Mouse (Mus musculus): ENCODE measurements around the gene Fgfr2.

Gene Fgfr2

DNA sequence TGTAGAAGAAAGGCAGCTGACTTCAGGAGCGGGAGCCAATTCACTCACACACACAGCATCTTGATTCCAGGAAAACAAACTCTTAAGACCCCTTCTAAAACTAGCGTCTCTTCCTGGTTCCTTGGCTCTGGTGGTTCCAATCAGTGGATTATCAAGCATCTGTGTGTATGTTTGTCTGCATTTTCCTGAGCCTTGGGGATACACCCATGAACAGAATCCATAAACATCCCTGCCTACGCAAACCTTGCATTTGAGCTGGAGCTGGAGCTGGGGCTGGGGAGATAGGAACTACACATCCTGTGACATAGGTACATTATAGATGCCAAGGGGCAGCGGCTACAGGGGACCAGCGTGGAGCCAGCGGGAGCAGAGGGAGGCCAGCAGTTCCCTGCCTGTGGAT, 2808.5 kb downstream of the Fgfr2 start:
- no peak for DNase-seq (ENCODE audit: low read depth, low spot score)

DNA sequence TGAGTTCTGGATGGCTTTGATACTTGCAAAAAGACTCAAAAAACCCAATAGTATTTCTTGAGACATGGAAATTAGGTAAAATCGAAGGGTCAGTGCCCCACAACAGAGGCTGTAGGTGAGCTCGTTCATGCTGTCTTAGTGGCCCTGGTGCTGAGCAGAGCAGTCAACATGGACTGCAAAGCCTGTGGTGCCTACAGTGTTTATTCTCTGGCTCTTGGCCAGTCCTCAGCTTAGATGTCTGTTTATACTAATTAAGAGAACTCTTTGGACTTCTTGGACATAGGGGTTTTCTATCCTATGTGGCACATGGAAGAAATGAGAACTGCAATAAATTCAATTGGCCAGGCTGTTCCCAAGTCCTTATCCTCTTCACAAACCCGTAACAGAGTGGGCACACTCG, 2811.8 kb downstream of the Fgfr2 start:
- no peak for DNase-seq (ENCODE audit: low read depth, low spot score)

DNA sequence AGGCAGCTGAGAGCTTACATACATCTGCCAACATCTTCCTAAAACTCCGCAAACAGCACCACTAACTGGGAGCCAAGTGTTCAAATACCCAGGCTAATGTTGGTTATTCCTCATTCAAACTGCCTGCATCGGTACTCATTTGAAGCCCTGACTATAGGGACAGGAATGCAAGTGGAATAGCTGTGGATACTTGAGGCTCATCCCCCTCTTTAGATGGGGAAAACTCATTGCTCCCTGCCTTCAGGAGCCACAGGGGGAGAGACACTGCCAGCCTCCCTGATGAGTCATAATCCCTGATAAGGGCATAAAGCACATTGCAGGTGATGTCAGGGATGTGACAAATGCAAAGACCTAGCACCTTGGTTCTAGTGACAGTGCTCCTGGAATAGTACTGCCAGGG, 2814.0 kb downstream of the Fgfr2 start:
- no peak for DNase-seq (ENCODE audit: low read depth, low spot score)

DNA sequence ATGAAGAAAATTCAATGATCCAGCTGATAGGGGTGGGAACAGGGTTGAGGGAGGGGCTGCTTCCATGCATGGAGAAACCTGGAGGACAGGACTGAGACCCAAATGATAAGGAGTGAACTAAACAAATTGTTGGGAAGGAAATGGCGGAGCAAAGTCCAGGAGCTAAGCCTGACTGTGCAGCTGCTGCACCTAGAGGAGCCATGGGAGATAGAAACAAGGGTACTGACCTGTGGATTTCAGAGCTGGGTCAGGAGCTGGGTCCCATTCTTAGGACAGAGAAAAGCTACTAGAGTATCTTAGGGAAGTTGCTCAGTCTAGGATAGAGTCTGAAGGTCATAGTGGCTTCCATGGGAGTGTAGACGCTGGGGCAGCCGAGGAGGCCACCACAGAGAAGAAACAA, 2816.1 kb downstream of the Fgfr2 start:
- no peak for DNase-seq (ENCODE audit: low read depth, low spot score)

- DNase-seq (ENCODE audit: low read depth, low spot score) = no peak
These were observed 2818.5 kb downstream of the Fgfr2 start for GRCm38 (mm10) chr7:130304642-130305041.

- no peak for DNase-seq (ENCODE audit: low read depth, low spot score)
These were observed 2819.7 kb downstream of the Fgfr2 start for GRCm38 (mm10) chr7:130303464-130303863.

- no peak for DNase-seq (ENCODE audit: low read depth, low spot score)
These were observed 2822.5 kb downstream of the Fgfr2 start for GRCm38 (mm10) chr7:130300606-130301005.

- DNase-seq (ENCODE audit: low read depth, low spot score) = no peak
These were observed 2824.1 kb downstream of the Fgfr2 start for GRCm38 (mm10) chr7:130298926-130299594.

DNA sequence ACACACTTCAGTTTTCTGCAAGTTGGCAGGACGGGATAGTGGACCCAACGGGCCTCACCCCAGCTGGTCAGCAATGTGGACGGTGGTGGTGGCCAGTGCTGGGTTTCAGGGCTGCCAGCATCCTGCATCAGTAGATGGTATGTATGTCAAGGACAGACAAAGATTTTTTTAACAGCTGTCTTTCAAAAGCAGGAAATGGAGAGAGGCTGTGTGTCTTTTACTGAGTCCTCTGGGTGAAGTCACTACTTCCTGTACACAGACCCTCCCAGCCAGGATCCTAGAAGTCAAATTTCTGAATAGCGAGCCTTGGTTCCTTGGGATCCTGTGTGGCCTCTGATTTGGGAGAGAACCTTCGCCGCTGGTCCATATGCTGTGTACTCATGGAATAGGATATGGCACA, 2832.0 kb downstream of the Fgfr2 start:
- DNase-seq (ENCODE audit: low read depth, low spot score) = no peak

GRCm38 (mm10) chr7:130289428-130289790, 2833.7 kb downstream of the Fgfr2 start:
- no peak for DNase-seq (ENCODE audit: low read depth, low spot score)

GRCm38 (mm10) chr7:130288719-130289427, 2834.3 kb downstream of the Fgfr2 start:
- DNase-seq (ENCODE audit: low read depth, low spot score) = no peak

GRCm38 (mm10) chr7:130288248-130288647, 2834.9 kb downstream of the Fgfr2 start:
- DNase-seq (ENCODE audit: low read depth, low spot score) = no peak

GRCm38 (mm10) chr7:130278738-130279705, 2844.1 kb downstream of the Fgfr2 start:
- DNase-seq (ENCODE audit: low read depth, low spot score) = no peak

DNA sequence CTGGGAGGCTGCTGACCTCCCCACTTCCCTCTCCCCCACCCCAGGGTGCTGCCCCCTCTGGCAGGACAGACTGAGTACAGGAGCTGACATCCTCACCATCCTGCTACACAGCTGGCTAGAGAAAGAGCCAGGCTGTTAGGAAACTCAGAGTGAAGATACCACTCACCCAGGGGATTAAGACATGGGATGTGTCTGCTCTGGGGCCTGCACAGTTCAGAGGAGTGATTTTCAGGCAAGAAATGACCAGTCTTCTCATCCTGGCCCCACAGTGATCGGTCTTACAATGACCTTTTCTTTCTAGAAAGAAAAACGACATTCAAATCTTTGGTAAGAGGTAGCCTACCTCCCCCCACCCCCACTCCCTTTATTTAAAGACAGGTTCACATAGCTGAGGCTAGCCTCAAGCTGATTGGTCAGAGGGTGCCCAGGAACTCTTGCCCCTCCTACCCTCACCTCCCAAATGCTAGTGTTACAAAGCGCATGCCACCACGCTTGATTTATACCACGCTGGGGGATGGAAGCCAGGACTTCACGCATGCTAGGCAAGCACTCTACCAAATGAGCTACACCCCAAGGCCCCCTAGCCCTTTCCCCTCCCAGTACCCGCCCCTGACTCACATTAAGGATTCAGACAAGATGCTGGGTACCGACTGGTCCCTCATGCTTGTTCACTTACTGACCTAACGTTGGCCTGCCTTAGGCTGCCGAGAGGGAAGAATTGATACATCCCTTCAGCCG, 2845.0 kb downstream of the Fgfr2 start:
- no peak for DNase-seq (ENCODE audit: low read depth, low spot score)

GRCm38 (mm10) chr7:130273265-130273664, 2849.9 kb downstream of the Fgfr2 start:
- DNase-seq (ENCODE audit: low read depth, low spot score) = peak; percentile 75

- DNase-seq (ENCODE audit: low read depth, low spot score) = no peak
These were observed 2852.3 kb downstream of the Fgfr2 start for GRCm38 (mm10) chr7:130270807-130271206.

GRCm38 (mm10) chr7:130269124-130269867, 2853.9 kb downstream of the Fgfr2 start:
- DNase-seq (ENCODE audit: low read depth, low spot score) = peak; percentile 39

DNA sequence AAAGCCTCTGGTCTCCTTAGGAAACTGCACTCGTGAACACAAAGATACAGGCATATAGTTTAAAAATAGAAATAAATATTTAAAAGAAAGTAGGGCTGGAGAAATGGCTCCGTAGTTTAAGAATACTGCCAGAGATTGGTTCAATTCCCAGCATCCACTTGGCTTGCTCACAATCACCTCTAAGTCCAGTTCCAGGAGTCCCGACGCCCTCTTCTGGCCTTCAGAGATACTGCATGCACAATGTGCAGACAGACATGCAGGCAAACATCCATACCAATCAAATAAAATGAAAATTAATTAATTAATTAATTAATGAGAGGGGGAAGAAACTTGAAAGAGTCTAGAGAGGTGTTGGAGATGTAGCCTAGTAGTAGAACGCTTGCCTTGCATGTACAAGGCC, 2856.1 kb downstream of the Fgfr2 start:
- peak; percentile 74 for DNase-seq (ENCODE audit: low read depth, low spot score)

DNA sequence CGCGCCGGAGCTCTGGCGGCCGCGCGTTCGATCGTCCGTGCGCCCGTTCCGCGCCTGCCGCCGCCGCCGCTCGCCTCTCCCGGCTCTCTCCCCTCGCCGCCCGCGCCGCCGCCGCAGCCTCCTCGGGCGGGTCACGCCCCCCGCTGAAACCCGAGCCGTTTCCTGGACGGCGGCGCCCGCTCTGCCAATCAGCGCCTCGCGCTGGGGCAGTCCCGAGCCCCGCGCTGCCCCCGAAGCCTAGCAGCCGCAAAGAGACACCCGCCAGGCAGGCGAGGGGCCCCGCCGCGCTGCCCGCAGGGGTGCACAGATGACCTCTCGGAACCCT, 2857.0 kb downstream of the Fgfr2 start:
- DNase-seq (ENCODE audit: low read depth, low spot score) = peak; percentile 91

- peak; percentile 60 for DNase-seq (ENCODE audit: low read depth, low spot score)
These were observed 2857.6 kb downstream of the Fgfr2 start for GRCm38 (mm10) chr7:130265319-130266165.

All from ZHBTc4 (cell line).